Mouse (Mus musculus) left cerebral cortex, postnatal 10 days (tissue): Measurements from ENCODE around the gene Col24a1. TPM values are rescaled to one million over a fixed set of nuclear protein-coding genes. Genes with fewer than 3 reads are reported as not detected.
A peak's percentile ranks its signal among the peaks of the same experiment; 100 is the strongest.
"Not testable (repeated sequence)": the region's sequence is repeated elsewhere in the genome, so short reads cannot be mapped to it uniquely, and the experiment has no call there.

Experiments used
- DNase-seq, 2 experiments: peaks; one replicate each; pipeline ENCODE4 v3.0.0; 2021 to 2022; ENCODE audit warnings: low spot score in 2 of 2, mixed read lengths in 1 of 2; ENCODE audit errors: extremely low spot score in 1 of 2
- intact Hi-C: fragments of 180-260 bp; cut with DNase I; formaldehyde crosslinking; loops from one replicate; pipeline ENCODE4 v1.15.1; 2025
- total RNA-seq, 2 experiments: library from RNA; stranded (reverse); gene quantifications; 2 replicates each; pipeline ENCODE4 v1.2.3; 2021

The Col24a1 gene
- total RNA-seq, 2 experiments from 2014 or later = 5.4 to 6.6 TPM

GRCm38 (mm10) chr3:145438352-145438751, 146.1 kb downstream of the Col24a1 start:
- DNase-seq = no peak
- intact Hi-C loops = no loop called here

GRCm38 (mm10) chr3:145439086-145439485, 146.8 kb downstream of the Col24a1 start:
- intact Hi-C loops = no loop called here
- DNase-seq = peak in 1 of 2 experiments; percentile 5

GRCm38 (mm10) chr3:145440993-145441392, 148.7 kb downstream of the Col24a1 start:
- DNase-seq = no peak
- intact Hi-C loops = no loop called here

GRCm38 (mm10) chr3:145442268-145442667, 150.0 kb downstream of the Col24a1 start:
- DNase-seq = peak in 1 of 2 experiments; percentile 28
- intact Hi-C loops = no loop called here

- DNase-seq, intact Hi-C loops: not testable (repeated sequence)
Measured at GRCm38 (mm10) chr3:145443167-145443566, 150.9 kb downstream of the Col24a1 start.

- intact Hi-C loops = no loop called here
- DNase-seq = no peak
Measured at GRCm38 (mm10) chr3:145457039-145457438, 164.8 kb downstream of the Col24a1 start.

GRCm38 (mm10) chr3:145462351-145462750, 170.1 kb downstream of the Col24a1 start:
- no peak for DNase-seq

GRCm38 (mm10) chr3:145463731-145464130, 171.5 kb downstream of the Col24a1 start:
- intact Hi-C loops = no loop called here
- no peak for DNase-seq

More at GRCm38 (mm10) chr3:145462351-145462750, 170.1 kb downstream of the Col24a1 start:
- intact Hi-C loops = no loop called here

GRCm38 (mm10) chr3:145471094-145471493, 178.8 kb downstream of the Col24a1 start:
- DNase-seq = no peak
- intact Hi-C loops = no loop called here

- no peak for DNase-seq
- intact Hi-C loops = no loop called here
Measured at GRCm38 (mm10) chr3:145474163-145474562, 181.9 kb downstream of the Col24a1 start.

- intact Hi-C loops = no loop called here
- DNase-seq = no peak
Measured at GRCm38 (mm10) chr3:145476634-145477033, 184.4 kb downstream of the Col24a1 start.

GRCm38 (mm10) chr3:145477074-145477473, 184.8 kb downstream of the Col24a1 start:
- intact Hi-C loops = no loop called here
- DNase-seq = no peak

- DNase-seq = no peak
- intact Hi-C loops = no loop called here
Measured at GRCm38 (mm10) chr3:145478446-145478845, 186.2 kb downstream of the Col24a1 start.

- intact Hi-C loops = no loop called here
- DNase-seq = no peak
Measured at GRCm38 (mm10) chr3:145490279-145490678, 198.0 kb downstream of the Col24a1 start.

- DNase-seq = no peak
- intact Hi-C loops = no loop called here
Measured at GRCm38 (mm10) chr3:145491326-145491725, 199.1 kb downstream of the Col24a1 start.

- DNase-seq = no peak
- intact Hi-C loops = no loop called here
Measured at GRCm38 (mm10) chr3:145498127-145498526, 205.9 kb downstream of the Col24a1 start.

GRCm38 (mm10) chr3:145498893-145499292, 206.6 kb downstream of the Col24a1 start:
- no peak for DNase-seq
- intact Hi-C loops = no loop called here

- intact Hi-C loops = no loop called here
- no peak for DNase-seq
Measured at GRCm38 (mm10) chr3:145504830-145505229, 212.6 kb downstream of the Col24a1 start.

- intact Hi-C loops = no loop called here
Measured at GRCm38 (mm10) chr3:145508550-145508949, 216.3 kb downstream of the Col24a1 start.

GRCm38 (mm10) chr3:145514197-145514596, 221.9 kb downstream of the Col24a1 start:
- intact Hi-C loops = no loop called here
- DNase-seq = no peak

More at GRCm38 (mm10) chr3:145508550-145508949, 216.3 kb downstream of the Col24a1 start:
- DNase-seq = no peak

- intact Hi-C loops = no loop called here
- DNase-seq = no peak
Measured at GRCm38 (mm10) chr3:145521528-145522080, 229.3 kb downstream of the Col24a1 start.
